Mouse (Mus musculus) embryo, embryonic 11.5 days (tissue): ENCODE data around the gene Vps18.

Experiments used
- DNase-seq: peaks from one replicate; pipeline ENCODE4 v3.0.0-alpha.2; 2012; ENCODE audit warnings: low read depth, low spot score

Vps18 gene

DNA sequence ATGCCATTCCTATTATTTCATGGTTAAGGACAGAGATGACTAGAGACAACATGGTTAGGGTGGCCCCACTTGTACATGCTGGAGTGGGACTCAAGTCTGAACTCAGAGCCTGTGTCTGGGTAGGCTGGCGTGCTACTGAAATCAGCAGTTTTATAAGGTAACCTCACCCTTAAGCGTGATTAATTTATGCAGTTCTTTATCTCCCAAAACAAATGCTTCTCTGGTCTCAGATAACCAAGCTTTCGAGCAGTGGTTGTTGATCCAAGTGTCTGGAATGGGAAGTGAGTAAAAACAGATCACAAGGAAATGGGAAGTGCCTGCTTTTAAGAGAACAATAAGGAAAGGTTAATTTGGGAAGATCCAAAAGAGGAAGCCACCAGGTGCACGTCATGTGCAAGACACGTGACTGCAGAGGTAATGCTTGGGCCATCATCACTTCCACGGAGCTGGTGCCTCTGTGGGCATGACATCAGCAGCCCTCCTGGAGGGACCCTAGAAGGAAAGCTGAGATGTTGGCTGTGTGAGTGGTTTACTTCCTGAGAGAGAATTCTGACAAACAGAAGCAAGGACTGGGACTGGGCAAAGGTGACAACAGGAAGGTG lies 56.1 kb downstream of the Vps18 start:
- no peak for DNase-seq
